Mouse (Mus musculus): ENCODE results near the gene Mmachc.

- TF ChIP-seq CEBPB (IDR thresholded peaks at IDR 0.05; ENCODE audit: low read depth) (no peak), CTCF (IDR thresholded peaks at IDR 0.05; ENCODE audit: control insufficient read depth, insufficient read depth, insufficient read length) (no peak)
Measured at GRCm38 (mm10) chr4:116732355-116732754, 24.1 kb upstream of the Mmachc start.

Measured in C2C12 (cell line).